Mouse (Mus musculus): ENCODE results near the gene 4930442H23Rik.
"Not testable (repeated sequence)": the region's sequence is repeated elsewhere in the genome, so short reads cannot be mapped to it uniquely, and the experiment has no call there.

DNA sequence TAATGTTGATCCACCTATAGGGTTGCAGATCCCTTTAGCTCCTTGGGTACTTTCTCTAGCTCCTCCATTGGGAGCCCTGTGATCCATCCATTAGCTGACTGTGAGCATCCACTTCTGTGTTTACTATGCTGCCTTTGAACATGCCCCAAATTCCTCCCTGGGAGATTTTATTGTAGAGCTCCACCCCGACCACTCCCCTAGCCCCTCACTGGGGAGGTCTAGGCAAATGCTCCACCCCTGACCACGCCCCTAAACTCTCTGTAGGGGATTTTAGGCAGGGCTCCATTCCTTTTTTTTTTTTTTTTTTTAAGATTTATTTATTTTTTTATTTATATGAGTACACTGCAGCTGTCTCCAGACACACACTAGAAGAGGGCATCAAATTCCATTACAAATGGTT lies 40.1 kb upstream of the 4930442H23Rik start:
- not testable (repeated sequence) for TF ChIP-seq CTCF (IDR thresholded peaks at IDR 0.05; ENCODE audit: control insufficient read depth, insufficient read depth, insufficient read length); MYOD1 (IDR thresholded peaks at IDR 0.05; ENCODE audit: control insufficient read depth, insufficient read length, low read depth); USF1 (IDR thresholded peaks at IDR 0.05; ENCODE audit: low read depth)
